Mouse (Mus musculus): ENCODE measurements at regions not wholly inside any gene's neighbourhood (a gene's known extent, or its start where the extent isn't known, plus 50 kb on each side); places are given as distances from the start of the nearest gene placed in this dataset.

DNA sequence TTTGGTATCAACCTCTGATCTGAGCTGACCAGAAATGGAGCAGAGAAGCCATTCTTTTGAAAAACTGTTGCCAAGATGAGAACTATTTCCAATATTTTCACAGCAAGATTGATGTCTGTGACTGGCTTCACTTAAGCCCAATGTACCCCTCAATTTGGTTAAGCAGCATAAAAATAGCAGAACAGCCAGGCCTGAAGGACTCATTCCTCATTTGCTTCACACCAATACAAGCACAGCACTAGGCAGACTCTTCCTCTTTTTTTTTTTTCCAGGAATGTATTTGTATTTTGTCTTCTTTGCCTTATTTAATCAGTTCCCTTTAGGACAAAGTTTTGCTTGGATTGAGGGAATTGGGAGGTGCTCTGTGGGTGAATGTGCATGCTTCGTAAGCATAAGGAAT lies 441.4 kb upstream of the Btbd3 start:
- TF ChIP-seq POLR2A (IDR thresholded peaks at IDR 0.05; ENCODE audit: low read depth, low read length) = no peak
- no peak for TF ChIP-seq CTCF (IDR thresholded peaks at IDR 0.05; ENCODE audit: extremely low read depth, insufficient read depth, insufficient read length, insufficient replicate concordance)
